Mouse (Mus musculus): ENCODE measurements around the gene Kcnc3.

The Kcnc3 gene

GRCm38 (mm10) chr7:44596996-44597538, 6.6 kb downstream of the Kcnc3 start:
- DNase-seq (ENCODE audit: low spot score): no peak

- no peak for DNase-seq (ENCODE audit: low spot score)
Measured at GRCm38 (mm10) chr7:44597666-44598065, 7.2 kb downstream of the Kcnc3 start.

- DNase-seq (ENCODE audit: low spot score): no peak
Measured at GRCm38 (mm10) chr7:44598336-44598735, 7.9 kb downstream of the Kcnc3 start.

DNA sequence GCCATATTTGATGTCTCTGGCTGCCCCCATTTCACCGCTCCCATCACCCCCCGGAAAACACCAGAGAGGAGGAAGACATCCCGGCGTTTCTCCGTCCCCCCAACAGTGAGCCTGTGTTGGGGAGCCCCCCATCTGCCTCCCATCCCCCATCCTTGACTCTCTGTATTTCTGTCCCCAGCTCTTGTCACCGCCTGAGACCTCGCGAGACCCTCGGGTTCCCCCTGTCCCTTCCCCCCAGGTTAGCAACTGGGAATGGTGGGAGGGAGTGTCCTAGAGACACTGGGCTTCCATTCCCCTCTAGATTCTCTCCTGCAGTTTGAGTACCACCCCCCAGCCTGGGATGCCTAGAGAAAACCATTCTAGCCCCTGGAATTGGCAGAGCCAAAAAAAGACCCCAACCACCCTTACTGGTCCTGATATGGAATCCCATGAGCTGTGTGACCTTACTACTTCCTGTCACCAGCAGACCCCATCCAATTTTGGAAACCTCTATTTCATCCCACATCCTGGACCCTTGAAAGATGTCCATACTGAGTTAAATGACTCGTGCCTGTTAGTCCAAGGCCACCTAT, 10.3 kb downstream of the Kcnc3 start:
- DNase-seq (ENCODE audit: low spot score): no peak

DNA sequence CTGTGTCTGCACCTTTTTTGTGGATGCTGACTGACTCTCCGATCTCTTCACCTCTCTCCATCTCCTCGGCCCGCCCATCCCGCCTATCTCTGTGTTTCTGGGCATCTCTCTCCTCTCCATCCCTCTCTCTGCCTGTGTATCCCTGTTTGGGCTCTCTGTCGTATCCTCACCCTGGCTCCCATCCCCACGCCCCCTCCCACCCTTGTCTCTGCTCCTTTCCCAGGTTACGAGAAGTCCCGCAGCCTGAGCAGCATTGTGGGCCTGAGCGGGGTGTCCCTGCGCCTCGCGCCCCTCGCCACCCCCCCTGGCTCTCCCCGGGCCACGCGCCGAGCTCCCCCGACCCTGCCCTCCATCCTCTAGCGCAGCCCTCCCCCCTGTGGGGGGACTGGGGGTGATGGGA, 11.2 kb downstream of the Kcnc3 start:
- no peak for DNase-seq (ENCODE audit: low spot score)

DNA sequence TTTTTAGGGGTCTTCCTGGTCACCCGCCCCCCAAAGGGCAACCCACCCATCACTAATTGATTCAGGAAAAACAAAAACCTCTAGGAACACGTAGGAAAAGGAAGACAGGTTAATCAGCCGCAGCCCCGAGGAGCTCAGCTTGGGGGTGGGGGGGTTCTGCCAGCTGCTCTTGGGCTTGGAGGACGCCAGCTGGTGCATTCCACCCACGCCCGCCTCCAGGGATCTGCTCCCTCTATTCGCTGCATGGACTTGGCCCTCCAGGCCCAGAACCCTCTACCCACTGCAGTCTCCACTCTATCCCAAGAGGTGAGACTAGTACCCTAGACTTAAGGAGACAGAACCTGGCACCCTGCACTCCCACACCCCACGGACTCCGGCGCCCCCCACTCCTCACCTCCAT, 12.0 kb downstream of the Kcnc3 start:
- DNase-seq (ENCODE audit: low spot score): no peak

GRCm38 (mm10) chr7:44603186-44603855, 12.9 kb downstream of the Kcnc3 start:
- no peak for DNase-seq (ENCODE audit: low spot score)

DNA sequence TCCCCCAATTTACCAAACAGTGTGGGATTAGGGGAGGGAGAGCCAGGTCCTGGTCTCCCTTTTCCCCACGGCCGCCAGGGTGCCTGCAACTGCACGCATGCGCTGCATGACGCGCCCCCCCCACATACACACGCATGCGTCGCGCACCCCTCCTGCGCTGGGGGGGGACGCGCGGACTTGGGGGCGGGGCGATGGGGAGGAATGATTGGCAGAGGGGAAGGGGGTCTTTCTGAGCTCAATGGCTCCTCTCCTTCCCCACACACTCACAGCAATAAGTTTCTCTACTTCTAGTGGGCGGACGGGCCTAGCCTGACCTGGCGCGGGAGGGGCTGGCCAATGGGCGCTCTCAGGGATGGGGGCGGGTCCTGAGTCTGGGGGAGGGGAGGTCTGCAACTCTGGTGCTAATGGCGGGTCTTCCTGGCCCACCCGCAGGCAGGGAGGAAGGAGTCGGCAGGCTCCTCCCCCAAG, 13.7 kb downstream of the Kcnc3 start:
- DNase-seq (ENCODE audit: low spot score): no peak

- no peak for DNase-seq (ENCODE audit: low spot score)
Measured at GRCm38 (mm10) chr7:44604619-44605018, 14.2 kb downstream of the Kcnc3 start.

DNA sequence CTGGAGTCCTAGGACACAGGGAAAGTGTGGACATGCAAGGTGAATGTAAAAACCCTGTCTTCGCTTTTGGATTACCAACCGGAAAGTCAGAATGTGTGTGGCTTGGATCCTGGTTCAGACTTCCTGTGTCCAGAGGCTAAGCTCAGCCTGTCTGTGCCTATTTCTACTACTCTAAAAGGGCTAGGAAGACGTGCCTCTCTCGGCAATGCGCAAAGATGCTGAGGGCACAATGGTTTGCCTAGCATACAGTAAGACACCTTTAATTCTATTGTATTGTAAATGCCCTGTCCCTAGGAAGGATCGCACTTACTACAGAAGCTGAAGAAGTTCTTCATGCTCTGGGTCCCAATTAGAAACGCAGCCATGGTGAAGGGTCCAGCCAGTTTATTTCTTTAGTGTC, 15.0 kb downstream of the Kcnc3 start:
- DNase-seq (ENCODE audit: low spot score): no peak

DNA sequence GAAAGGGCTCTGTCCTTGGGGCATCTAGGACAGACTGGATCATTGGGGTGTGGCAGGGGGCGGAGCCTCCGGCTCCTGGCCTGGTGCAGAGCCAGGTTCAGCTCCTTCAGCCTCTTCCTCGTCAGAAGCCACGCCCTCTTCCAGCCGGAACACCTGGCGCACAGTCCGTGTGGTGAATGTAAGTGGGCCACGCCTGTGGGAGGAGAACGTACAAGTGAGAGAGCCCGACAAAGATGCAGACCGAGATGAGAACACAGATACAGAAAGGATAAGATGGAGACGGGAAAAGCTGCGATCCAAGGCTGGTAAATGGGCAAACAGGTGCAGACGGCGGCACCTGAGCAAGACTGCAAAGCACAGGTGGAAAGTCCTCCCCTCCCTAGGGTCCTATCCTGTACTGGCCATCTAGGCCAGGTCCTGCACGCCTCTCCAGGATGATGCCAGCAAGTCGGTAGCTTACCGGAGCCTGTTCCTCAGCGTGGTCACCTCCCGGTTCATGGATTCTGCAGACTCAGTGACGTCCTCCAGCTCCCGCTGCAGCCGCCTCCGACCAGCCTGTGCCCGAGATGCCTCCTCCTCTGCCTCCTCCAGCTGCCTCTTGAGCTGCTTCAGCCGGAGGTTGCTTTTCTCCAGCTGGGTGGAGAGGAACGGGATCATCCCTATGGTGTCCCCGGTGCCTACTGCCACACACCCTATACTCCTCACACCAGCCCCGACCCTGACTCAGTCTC, 15.9 kb downstream of the Kcnc3 start:
- no peak for DNase-seq (ENCODE audit: low spot score)

DNA sequence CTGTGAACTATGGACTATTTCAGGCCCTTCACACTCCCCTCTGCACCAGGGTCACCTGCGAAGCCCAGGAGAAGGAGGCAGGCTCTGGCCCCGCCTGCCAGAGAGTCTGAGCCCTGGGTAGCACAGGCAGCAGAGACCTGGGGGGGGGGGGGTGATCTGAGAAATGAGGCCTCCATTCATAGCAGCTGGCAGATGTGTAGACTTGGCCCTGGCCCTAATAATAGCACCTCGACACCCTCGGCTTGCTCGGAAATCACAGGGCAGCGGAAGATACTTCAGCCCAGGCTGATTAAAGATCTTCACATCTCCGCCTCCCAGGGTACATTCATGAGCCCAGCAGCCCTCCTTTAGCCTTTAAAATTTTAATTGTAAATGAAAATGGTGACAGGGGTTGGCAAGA, 21.7 kb downstream of the Kcnc3 start:
- no peak for DNase-seq (ENCODE audit: low spot score)

DNA sequence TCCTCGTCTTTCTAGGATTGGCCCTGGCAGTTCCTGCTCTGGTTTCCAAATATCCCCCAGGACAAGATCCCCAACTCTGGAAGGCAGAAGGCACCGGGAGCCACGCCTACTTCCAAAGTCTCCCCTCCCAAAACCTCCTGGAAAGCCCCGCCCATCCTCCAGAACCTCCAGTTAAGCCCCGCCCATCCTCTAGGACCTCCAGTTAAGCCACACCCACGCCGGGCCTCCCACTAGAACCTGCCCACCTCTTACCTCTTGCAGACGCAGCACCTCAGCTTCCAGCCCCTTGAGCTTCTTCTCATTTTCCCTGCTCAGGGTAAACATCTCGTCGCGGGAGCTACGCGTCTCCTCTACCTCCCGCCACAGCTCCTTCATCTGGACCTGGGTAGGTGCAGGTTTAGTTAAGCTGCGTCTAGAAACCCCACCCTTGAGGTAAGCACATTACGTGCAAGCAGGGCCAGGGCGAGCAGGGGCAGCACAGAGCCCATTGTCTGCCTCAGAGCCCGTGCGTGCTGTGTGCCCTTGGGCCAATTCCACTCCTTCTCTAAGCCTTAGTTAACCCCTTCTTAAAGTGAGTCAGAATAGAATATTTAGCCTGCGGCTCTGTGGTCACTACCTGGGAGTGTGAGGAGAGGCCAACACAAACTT, 23.7 kb downstream of the Kcnc3 start:
- no peak for DNase-seq (ENCODE audit: low spot score)

- DNase-seq (ENCODE audit: low spot score): no peak
Measured at GRCm38 (mm10) chr7:44615309-44615708, 24.8 kb downstream of the Kcnc3 start.

GRCm38 (mm10) chr7:44615987-44616386, 25.5 kb downstream of the Kcnc3 start:
- no peak for DNase-seq (ENCODE audit: low spot score)

DNA sequence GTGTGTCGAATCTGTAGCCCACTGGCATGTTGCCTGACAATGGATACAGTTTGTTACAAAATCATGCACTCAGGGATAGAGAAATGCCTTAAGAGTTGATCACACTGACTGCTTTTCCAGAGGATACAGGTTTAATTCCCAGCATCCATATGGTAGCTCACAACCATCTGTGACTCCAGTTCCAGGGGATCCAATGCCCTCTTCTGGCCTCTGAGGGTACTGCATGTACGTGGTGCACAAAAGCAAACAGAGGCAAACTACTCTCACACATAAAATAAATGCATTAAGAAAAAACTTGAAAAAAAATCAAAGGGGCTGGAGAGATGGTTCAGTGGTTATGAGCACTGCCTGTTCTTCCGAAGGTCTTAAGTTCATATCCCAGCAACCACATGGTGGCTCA, 26.6 kb downstream of the Kcnc3 start:
- no peak for DNase-seq (ENCODE audit: low spot score)

DNA sequence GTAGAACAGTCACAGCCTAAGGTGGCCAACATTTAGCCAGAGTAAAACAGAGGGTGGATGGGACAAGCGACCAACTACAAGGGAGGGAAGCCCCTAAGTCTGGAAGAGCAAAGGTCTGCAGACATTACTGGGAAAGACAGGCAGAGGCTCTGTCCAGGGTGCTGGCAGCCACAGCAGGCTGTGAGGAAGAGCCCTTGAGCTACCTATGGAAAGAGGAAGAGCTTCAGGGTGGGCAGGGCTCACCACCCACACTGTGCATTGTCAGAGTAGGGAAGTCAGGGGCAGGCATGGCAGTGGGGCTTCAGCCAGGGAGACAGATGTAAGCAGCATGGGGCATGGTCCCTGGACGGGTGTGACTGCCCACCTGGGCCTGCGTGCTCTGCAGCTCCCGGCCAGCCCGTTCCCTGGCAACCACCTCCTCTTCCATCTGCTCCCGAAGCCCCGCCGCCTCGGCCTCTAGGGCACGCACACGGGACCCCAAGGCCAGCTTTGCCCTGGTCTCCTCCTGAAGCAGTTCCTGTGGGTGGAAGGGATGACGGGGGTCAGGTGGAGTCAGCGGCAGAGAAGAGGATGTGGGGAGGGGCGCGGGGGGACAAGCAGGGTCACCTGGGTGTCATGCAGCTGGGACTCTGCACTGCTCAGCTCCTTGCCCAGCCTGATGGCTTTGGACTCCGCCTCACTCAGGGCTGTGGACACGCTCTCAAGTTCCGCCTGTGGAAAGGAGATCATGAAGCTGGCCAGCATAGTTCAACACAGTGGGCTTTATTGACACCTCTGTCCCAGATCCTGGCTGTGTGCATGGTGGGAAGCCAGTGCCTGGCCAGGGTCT, 33.5 kb downstream of the Kcnc3 start:
- DNase-seq (ENCODE audit: low spot score): no peak

DNA sequence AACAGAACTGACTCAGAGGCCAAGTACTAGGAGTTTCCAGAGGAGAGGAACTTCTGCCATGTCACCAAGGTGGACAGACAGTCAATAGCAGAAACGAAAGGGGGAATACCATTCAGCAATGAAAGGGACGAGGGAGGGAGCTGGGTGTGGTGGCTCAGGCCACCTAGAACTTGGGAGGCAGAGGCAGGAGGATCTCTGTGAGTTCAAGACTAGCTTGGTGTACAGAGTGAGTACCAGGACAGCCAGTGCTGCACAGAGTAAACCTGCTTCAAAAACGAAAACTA, 34.0 kb downstream of the Kcnc3 start:
- DNase-seq (ENCODE audit: low spot score): no peak

DNA sequence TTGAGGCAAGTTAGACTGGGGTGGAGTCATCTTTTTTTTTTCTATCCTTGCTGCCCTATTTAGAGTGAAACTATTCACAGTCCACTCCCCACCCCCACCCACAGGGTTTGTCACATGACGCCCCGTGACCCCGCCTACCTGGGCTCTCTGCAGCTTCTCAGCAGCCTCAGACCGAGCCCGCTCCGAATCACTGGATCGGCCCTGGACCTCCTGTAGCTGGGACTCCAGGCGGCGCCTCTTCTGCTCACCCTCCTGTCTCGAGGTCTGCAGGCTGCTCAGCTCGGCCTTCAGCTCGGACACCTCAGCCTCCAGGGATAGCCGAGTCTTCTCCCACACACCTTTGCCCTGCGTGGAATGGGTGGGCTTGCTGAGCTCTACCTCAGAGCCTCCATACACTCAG, 34.4 kb downstream of the Kcnc3 start:
- DNase-seq (ENCODE audit: low spot score): no peak

DNA sequence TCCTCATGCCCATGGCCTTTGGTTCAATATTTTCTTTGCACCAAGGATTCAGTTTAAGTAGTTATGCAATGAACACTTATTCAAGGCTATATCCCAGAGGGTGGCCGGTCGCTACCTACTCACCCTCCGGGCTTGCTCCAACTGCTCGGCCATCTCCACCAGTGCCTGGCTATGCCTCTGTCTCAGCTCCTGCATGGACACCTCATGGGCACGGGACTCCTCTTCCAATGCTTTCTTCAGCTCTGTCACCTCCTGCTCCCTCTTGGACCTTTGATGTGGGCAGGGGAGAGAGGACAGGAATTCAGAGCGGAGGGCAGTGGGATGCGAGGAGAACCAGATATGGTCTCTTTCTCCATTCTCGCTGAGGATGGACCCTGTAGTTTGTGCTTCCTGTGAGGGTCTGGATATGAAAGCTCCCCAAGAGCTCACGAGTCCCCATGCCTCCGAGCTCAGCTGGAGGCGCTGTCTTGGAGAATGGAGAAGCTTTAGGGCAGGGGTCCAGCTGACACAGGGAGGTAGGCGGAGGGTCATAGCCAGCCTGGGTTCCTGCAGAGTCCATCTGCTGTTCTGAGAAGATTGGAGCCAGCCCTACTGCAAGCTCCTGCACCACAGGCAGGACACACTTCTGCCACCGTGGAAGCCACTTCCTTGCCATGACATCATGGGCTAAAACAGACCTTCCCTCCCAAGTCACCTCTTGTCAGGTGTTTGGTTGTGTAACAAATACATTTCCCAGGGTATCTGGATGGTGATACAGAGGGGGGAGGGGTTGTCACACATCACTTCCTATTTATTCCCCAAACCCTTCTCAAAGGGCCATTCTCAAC, 35.0 kb downstream of the Kcnc3 start:
- no peak for DNase-seq (ENCODE audit: low spot score)

GRCm38 (mm10) chr7:44626068-44626385, 35.6 kb downstream of the Kcnc3 start:
- no peak for DNase-seq (ENCODE audit: low spot score)
